Mouse (Mus musculus) brain, embryonic 14.5 days (tissue): ENCODE measurements around the gene Mpdz. TPM values are rescaled to one million over a fixed set of nuclear protein-coding genes. Genes with fewer than 3 reads are reported as not detected.
A peak's percentile ranks its signal among the peaks of the same experiment; 100 is the strongest.

Source experiments
- DNase-seq: peaks from one replicate; pipeline ENCODE4 v3.0.0-alpha.2; 2011; ENCODE audit warnings: low read depth
- CTCF ChIP-seq: fragments of 200-500 bp; IDR thresholded peaks from 2 replicates; pipeline ENCODE4 v1.5.1; 2012; ENCODE audit warnings: inconsistent platforms, mild to moderate bottlenecking, moderate library complexity, borderline replicate concordance; ENCODE audit not compliant: insufficient read depth, insufficient read length; ENCODE audit errors: extremely low read depth
- POLR2A ChIP-seq: fragments of 200-500 bp; IDR thresholded peaks from 2 replicates; pipeline ENCODE4 v1.6.1; 2012; ENCODE audit warnings: mild to moderate bottlenecking, inconsistent platforms, borderline replicate concordance; ENCODE audit not compliant: poor library complexity, insufficient read depth, insufficient read length, severe bottlenecking; ENCODE audit errors: extremely low read depth
- polyA plus RNA-seq: library from polyadenylated mRNA; depleted of rRNA; stranded (reverse); fragments of >200 nt; gene quantifications from 2 replicates; pipeline ENCODE4 v1.2.3, GENCODE M21; 2012; rRNA removed

The Mpdz gene
- 30.1 TPM in 2 replicates for polyA plus RNA-seq

DNA sequence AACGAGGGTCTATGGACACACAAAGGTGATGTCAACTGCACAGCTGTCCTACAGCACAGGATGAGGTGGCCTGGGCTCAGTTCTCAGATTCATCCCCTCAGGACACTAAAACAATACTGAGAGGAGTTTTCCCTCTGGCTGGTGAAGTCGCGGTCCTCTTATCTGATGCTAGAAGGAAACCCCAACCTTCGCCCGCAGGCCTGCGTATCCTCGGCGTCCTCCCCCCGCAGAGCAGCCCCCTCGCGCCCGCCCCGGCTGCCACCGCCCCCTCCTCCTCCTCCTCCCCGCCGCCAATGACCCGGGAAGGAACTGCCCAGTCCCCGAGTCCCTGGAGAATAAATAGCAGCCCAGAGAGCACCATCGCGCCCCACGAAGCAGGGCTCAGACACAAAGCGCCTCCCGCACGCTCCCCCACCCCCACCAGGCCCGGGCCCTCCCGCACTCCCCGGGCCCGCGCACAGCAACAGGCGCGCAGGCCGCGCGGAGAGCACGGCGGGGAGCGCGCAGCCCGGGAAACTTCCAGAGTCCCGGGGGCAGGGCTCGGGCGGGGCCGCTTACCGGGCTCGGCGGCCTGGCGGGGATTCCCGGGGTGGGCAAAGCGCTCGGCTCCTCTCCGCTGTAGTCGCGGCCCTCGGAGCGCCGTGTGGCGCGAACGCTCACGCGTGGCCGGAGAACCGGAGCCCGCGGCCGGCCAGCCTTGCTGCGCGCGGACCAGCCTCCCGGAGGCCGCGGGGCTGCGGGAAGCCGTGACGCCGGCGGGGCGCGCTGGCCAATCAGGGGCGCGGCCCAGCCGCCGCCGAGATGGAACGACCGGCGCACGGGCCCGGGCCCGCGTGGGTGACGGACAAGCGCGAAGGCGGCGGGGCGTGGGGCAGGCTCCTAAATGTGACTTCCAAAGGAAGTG is at the start of gene Mpdz:
Mpdz (minus strand) TSS at position 738 of the 904 bp plus-strand sequence.
- no peak for TF ChIP-seq CTCF
- peak; percentile 66 for TF ChIP-seq POLR2A
- peak; percentile 83 for DNase-seq

DNA sequence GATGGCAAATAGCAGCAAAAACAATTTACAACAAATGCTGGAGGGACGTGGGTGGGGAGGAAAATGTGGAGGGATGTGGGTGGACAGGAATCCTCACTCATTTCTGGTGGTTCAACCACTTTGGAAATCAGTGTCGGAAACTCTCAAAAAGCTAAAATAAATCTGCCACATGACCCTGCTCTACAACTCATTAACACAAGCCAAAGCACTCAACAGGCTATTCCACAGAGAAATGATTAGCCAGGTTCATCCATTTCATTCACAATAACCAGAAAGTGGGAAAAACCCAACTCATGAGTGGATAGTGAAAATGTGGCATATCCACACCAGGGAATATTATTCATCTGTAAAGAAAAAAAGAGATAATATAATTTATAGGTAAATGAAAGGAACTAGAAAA is 47.9 kb upstream of the Mpdz start:
- TF ChIP-seq CTCF: no peak
- TF ChIP-seq POLR2A: no peak
- no peak for DNase-seq

DNA sequence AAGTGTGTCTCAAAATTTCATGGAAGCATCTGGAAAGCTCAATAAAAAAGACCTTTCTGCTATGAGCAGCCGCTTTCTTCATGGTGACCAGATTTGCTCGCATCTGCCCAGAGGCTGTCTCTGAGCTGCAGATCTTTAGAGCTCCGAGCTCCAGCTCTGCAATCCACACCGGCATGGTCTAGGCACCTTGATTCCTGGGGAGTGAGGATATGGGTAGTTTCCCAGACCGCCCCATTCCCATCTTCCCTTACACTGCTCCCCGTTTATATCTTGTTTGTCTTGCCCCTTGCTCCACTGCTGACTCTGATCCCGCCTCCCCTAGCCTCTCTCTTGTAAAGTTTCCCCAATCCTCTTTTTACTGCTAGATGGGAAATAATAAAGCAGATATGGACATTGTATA is 42.0 kb upstream of the Mpdz start:
- no peak for DNase-seq
- no peak for TF ChIP-seq POLR2A
- no peak for TF ChIP-seq CTCF

DNA sequence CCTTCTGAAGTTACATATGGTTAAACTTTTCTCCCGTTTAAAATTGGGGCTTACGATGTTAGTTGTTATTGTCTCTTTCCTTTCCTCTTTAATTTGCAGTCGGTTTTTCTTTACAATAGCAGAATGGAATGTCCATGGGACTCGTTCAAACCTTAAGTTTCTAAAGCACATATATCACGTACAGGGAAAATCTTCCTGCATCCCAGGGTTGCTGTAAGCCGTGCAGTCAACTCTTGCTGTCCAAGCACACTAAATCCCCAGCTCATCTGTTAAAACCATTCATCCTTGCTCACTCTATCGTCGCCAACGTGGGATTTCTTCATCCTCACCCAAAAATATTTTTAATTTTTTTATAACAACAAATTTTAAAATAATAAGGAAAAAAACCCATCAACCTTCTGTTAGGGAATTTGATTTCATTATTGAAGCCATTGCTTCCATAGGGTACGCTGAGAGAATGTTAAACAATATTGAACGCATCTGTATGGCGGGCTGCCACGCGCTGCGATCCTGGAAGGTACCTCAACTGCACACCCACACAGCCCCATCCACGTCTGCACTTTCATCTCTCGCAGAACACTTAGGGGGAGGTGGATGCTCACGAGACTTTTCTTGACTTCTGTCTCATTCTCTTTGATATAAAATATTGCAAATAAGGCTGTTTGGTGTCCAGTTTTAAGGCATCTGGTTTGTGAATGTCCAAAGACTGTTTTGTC is 41.4 kb upstream of the Mpdz start:
- DNase-seq: no peak
- TF ChIP-seq CTCF: no peak

DNA sequence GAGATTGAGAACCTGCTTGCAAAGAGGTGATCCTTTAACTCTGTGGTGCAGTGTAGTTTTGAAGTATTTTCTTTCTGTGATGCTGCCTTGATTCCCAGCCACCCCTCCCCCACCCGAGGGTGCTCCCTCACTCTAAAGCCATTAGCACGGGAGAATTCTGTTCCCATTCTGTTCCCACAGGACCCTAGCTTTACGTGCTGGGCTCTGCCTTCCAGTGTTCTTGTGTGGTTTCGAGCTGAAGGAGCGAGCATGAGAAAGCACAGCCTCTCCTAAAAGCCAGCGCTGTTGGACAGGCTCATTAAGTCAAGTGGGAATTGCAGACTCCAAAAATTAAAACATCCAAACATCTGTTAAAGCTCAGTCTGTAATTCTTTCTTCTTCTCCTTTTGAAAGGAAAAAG is 40.5 kb upstream of the Mpdz start:
- peak; percentile 20 for DNase-seq
- TF ChIP-seq POLR2A: no peak
- TF ChIP-seq CTCF: no peak

DNA sequence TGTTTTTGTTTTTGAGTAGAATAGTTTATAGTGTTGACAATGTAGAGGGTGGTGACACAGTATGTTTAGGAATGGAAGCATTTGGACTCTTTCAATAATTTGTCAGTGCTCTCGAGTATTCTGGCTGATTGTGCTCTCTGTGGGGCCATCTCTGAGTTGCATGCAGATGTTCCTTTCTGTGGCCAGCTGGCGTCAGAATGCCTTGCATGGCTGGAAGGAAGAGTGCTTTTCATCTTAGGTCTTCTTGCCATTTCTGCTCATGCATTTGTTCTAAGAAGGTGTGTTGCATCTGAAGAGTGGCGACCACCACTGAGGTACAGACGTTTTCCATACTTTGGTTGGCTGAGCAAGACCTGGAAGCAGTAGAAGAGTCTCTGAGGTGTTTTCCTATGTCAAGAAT is 24.2 kb upstream of the Mpdz start:
- no peak for DNase-seq
- no peak for TF ChIP-seq CTCF

DNA sequence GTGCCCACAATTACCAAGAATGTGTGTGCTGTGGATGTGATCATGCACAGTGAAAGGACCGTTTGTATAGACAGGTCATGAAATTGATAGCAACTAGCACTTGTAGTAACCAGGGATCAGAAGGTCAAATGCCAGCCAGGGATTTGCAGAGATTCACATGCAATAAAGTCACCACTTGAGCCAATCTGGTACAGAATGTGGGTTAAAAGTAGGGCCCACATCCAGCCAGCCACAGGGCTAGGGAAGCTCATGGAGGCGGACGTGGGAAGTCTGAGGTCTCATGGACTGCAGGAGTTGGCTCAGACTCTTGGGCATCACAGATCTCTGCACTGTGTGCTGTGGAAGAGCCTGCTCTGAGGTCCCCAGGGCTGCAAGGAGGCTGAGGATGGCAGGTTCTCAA is 22.6 kb upstream of the Mpdz start:
- no peak for DNase-seq
- TF ChIP-seq POLR2A (no peak), CTCF (no peak)

DNA sequence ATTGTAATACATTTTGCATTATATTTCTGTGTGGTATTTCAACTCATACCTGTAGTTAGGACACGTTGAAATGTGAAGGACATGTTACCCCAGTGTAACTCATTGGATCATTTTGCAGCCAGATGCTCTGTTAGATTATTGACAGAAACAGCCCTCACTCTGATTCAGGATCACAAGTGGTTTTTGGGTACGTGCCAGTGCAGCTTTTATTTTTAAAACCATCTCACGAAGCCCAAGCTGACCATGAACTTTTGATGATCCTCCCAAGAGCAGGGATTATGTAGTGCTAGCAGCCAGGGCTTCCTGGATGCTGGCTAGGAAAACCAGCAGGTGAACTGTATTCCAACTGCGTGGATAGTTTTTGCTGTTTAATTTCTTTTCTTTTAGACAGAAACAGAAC is 19.6 kb upstream of the Mpdz start:
- TF ChIP-seq POLR2A: no peak
- no peak for DNase-seq

DNA sequence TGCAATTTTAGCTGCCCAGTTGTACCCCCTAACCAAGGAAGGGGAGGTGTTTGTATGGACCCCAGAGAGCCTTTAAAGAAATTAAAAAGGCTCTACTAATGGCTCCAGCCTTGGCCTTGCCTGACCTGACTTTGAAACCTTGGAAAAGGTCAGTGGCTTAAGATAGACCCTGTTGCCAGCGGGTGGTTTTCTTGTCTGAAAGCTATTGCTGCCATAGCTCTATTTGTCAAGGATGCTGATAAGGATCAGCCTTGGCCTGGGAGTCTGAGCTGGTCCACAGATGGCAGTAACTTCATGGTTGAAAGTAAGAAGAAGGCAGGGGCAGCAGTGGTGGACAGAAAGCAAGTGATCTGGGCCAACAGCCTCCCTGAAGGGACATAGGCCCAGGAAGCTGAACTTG is 16.3 kb upstream of the Mpdz start:
- DNase-seq: no peak
- TF ChIP-seq POLR2A (no peak), CTCF (no peak)

DNA sequence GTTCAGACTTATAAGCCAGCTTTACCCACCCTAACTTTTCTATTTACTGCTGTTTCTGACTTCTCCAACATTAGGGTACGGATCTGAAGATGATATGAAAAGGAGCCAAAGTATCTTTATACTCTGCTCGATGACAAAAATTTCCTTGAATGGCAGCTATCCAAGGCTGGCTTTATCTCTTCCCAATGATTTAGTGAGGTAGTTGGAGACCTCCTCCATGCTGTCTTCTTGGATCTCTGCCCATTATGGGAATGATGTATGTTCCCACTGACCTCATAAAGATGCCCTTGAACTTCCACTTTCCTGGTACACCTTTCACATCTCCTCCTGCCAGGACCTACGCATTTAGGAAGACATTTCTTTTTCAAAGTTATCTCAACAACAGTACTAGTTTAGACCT is 11.2 kb upstream of the Mpdz start:
- TF ChIP-seq POLR2A (no peak), CTCF (no peak)
- no peak for DNase-seq

DNA sequence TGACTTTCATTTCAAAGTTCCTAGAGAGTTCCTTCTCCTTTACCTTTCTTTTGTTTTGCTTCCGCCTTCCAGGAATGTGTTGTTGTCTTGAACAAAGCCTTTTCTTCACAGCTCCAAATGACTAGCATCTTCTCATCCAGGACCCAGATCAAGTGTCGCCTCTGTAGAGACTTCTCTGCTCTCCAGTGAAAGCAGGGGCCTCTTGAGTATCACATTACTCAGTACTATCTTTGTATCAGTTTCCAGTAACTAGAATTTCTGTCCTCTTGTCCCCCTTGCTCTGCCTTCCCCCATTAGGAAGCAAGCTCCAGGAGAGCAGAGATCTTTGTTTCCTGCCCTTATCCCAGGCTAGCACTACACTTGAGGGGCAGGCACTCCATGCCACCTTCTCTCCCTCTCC is 9.6 kb upstream of the Mpdz start:
- TF ChIP-seq CTCF (no peak), POLR2A (no peak)
- DNase-seq: no peak

DNA sequence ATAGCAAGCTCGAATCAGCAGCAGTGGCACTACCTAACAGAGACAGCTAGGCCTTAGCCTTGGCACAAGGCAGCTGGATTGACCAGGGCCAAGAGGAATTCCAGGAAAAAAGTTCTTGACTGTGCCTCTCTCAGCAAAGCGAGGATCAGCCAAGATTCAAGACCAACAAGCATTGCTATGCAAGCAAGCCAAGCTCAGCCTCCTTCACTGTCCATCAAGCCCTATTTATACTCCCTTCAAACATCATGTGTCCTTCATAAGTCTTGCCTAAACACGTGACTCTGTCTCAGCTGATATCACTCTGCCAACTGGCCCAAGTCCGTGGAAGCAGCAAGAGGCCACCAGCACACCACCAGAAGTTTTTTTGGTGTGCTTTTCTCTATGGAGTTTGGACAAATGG is 6.8 kb upstream of the Mpdz start:
- DNase-seq: no peak
- TF ChIP-seq CTCF (no peak), POLR2A (no peak)
